Mouse (Mus musculus) hindbrain, embryonic 15.5 days (tissue): ENCODE measurements around the gene Zfp260. TPM values are rescaled to one million over a fixed set of nuclear protein-coding genes. Genes with fewer than 3 reads are reported as not detected.

Experiments
- ATAC-seq: fragments of 200-750 bp; cut with Nextera tagmentation; 2 replicates; pipeline ENCODE4 v1.8.0; 2017; ENCODE audit warnings: low read depth, moderate number of reproducible peaks, moderate TSS enrichment; ENCODE audit not compliant: low FRiP score
- H3K27ac ChIP-seq: fragments of 300-500 bp; sonication (generic); replicated peaks from 2 replicates; pipeline ENCODE4 v1.5.1; 2015; ENCODE audit warnings: mild to moderate bottlenecking, inconsistent platforms
- H3K27me3 ChIP-seq: fragments of 300-500 bp; sonication (generic); 2 replicates; pipeline ENCODE4 v1.6.1; 2015; ENCODE audit warnings: control low read depth, inconsistent platforms
- H3K36me3 ChIP-seq: fragments of 300-500 bp; sonication (generic); 2 replicates; pipeline ENCODE4 v1.6.1; 2015; ENCODE audit warnings: control low read depth, inconsistent platforms
- H3K4me1 ChIP-seq: fragments of 300-500 bp; sonication (generic); replicated peaks from 2 replicates; pipeline ENCODE4 v1.6.1; 2015; ENCODE audit warnings: control low read depth, inconsistent platforms
- H3K4me2 ChIP-seq: fragments of 300-500 bp; sonication (generic); 2 replicates; pipeline ENCODE4 v1.6.1; 2015; ENCODE audit warnings: moderate library complexity, mild to moderate bottlenecking, inconsistent platforms
- H3K4me3 ChIP-seq: fragments of 300-500 bp; sonication (generic); 2 replicates; pipeline ENCODE4 v1.5.1; 2015; ENCODE audit warnings: mild to moderate bottlenecking, inconsistent platforms
- H3K9ac ChIP-seq: fragments of 300-500 bp; sonication (generic); 2 replicates; pipeline ENCODE4 v1.6.1; 2015; ENCODE audit warnings: inconsistent platforms
- H3K9me3 ChIP-seq: fragments of 300-500 bp; sonication (generic); 2 replicates; pipeline ENCODE4 v1.6.1; 2016; ENCODE audit warnings: control low read depth, inconsistent platforms
- WGBS: fragments of 180-500 bp; shearing (Covaris S2); methylation state at CpG from one replicate; pipeline ENCODE4 v1.1.7; 2015; 5-methylcytosine and 5-hydroxymethylcytosine counted together
- polyA plus RNA-seq: library from polyadenylated mRNA; unstranded; fragments of >200 nt; fragmentation: Nextera tagmentation; extraction: Ambion mirVana; gene quantifications from 2 replicates; pipeline ENCODE4 v1.2.1, GENCODE M21; 2015

The Zfp260 gene
- 73.8 and 85.0 TPM in 2 replicates for polyA plus RNA-seq

DNA sequence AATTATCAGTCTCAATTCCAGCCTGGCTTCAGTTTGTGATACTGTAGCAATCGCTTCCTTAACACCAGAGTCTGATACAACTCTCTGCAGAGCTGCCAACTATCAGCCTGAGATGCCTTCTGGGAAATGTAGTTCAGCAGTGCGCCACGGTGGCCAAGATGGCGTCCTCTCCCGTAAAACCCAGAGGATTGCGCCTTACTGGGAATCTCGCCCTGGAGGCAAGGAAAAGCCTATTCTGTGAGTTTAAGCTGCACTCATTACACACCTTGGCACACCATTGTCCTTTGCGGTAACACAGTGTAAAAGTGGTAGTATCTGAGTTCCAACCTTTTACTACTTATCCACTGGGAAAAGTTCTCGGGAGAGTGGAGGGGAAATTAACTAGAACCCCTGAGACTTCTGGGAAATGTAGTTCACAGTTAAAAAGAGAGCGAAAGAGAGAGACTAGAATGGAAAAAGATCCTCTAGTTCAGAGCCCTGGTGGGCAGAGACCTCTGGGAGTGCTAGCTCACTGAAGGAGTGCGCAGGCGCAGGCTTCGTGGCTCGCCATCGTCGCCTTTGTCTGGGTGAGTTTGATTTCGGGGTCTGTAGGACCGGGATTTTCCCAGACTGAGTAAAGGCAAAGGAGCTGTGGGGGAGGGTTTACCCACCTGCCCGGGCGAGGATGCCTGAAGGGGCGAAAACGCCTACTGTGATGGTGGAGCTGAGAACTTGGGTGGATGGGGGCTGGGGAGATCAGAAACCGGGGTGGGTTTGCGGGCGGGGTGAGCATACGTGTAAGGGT lies at the start of gene Zfp260:
Gene Zfp260, plus strand, starts transcription at position 132 of the 784 bp plus-strand sequence.
- Histone ChIP-seq H3K36me3 (peaks cover 15% of the 10 kb centered on the region; the same call in 1 of the 2 replicates), H3K9ac (peak within 1 kb of the TSS; percentile 94), H3K4me2 (peak within 1 kb of the TSS; percentile 54), H3K27ac (peak within 1 kb of the TSS; percentile 98), H3K4me3 (peak within 1 kb of the TSS; percentile 81), H3K9me3 (no peaks in the 10 kb centered on the region), H3K27me3 (no peaks in the 10 kb centered on the region), H3K4me1 (peaks cover 36% of the 10 kb centered on the region)
- WGBS: under 1% methylated on average over 26 of the region's 26 CpGs
- peak; percentile 82 for ATAC-seq

DNA sequence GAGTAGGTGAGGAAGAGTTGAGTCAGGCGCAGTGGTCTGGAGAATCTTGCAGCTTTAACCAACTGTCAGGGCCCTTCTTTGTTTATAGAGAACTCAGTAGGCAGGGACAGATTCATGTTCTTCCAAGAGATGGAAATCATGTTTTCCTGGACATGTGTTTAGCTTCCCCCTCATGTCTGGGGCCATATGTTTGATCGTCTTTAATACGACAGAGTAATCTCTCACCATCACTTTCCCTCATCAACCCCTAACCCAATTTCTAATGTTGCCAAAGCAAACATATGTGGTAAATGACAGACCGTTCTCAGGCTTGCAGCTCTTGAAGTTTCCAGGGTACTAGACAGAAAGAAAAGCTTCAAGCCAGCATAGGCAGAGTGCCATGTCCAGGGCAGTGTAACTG lies 46.5 kb upstream of the Zfp260 start:
- Histone ChIP-seq H3K36me3 (0 out of 2 replicates have a peak, but pooled peaks cover 6% of the 10 kb centered on the region), H3K9ac (no peak overlapping the region), H3K4me1 (peaks cover 16% of the 10 kb centered on the region), H3K4me3 (no peak overlapping the region), H3K27ac (no peak overlapping the region), H3K4me2 (no peak overlapping the region), H3K9me3 (no peaks in the 10 kb centered on the region), H3K27me3 (no peaks in the 10 kb centered on the region)
- ATAC-seq: no peak
- 89% methylated on average over 4 of the region's 4 CpGs for WGBS

DNA sequence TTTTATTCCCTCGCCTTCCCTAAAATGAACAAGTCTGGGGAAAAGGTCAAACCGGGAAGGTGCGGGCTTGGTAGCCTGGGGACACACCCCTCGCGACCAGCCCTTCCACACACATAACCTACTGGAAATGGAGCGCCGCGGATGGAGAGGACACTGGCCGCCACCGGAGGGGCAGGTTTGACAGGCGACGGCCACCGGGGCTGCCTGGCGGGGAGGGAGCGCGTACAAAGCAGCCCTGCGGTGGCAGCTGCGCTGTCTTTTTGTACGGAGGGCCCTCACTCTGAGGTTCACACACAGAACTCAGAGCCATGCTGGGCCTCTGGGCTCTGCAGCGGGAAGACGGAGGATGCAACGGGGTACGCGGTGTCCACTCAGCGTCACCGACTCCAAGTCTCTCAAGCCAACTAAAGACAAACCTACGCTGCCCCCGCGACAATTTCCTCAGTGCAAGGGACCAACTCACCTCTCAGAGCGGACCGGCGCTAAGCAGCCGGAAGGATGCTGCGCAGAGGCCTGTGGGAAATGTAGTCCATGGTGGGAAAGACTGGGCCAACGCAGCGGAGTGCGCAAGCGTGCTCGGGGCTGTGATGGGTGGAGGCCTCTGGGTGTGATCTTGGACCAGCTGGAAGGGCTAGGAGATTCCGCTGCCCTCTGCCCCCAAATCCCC lies 43.6 kb upstream of the Zfp260 start, which contains the start of gene Zfp14:
Gene Zfp14, minus strand, starts transcription at position 499 of the 667 bp plus-strand sequence.
- H3K27ac ChIP-seq: peak within 1 kb of the TSS; percentile 95
- peaks cover 16% of the 10 kb centered on the region for H3K4me1 ChIP-seq
- WGBS: under 1% methylated on average over 40 of the region's 40 CpGs
- H3K9ac ChIP-seq: peak within 1 kb of the TSS; percentile 85
- no peaks in the 10 kb centered on the region for H3K9me3 ChIP-seq
- H3K4me3 ChIP-seq: peak within 1 kb of the TSS; percentile 70
- H3K27me3 ChIP-seq: no peaks in the 10 kb centered on the region
- H3K36me3 ChIP-seq: peaks cover 12% of the 10 kb centered on the region
- ATAC-seq: peak; percentile 99
- H3K4me2 ChIP-seq: peak within 1 kb of the TSS; percentile 73

DNA sequence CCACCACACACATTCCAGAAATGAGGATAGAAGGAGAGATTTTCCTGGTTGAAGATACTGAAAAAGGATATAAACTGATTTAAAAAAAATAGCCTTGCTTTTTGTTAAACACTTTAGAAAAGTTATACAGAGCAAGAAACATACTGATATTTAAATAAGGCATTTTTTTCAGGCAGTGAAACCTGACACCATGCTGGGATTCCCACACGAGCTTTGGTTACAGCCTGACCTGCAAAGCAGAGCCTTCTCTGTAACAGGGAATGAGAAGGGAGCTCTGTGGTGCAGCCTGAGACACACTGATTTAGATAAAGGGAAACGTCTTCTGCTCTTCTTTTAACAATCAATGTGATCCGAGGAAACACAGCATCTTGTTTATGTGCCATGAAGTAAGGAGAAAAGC lies 41.0 kb upstream of the Zfp260 start:
- no peaks in the 10 kb centered on the region for H3K27me3 ChIP-seq
- peaks cover 22% of the 10 kb centered on the region for H3K36me3 ChIP-seq
- no peak overlapping the region for H3K27ac ChIP-seq
- WGBS: 14% methylated on average over 3 of the region's 3 CpGs
- H3K4me1 ChIP-seq: peaks cover 16% of the 10 kb centered on the region
- H3K4me2 ChIP-seq: no peak overlapping the region
- no peaks in the 10 kb centered on the region for H3K9me3 ChIP-seq
- no peak overlapping the region for H3K4me3 ChIP-seq
- H3K9ac ChIP-seq: no peak overlapping the region
- no peak for ATAC-seq

DNA sequence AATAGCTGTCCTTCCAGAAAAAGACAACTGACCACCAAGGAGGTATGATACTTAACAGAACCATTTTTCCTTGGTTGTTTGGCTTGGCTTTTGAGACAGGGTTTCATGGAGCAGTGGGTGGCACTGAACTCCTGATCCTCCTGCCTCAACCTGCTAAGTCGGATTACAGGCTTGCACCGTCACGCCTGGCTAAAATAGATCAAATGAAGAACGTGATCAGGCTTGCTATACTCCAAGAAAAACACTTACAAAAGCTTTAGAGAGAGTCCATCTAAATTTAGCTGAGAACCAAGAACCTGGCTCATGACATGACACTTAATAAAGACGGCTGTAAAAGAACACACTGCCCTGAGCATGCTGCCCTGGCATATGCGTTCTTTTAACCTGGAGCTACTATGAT lies 34.2 kb upstream of the Zfp260 start:
- ATAC-seq: no peak
- WGBS: 90% methylated on average over 6 of the region's 6 CpGs
- H3K4me1 ChIP-seq: no peaks in the 10 kb centered on the region

DNA sequence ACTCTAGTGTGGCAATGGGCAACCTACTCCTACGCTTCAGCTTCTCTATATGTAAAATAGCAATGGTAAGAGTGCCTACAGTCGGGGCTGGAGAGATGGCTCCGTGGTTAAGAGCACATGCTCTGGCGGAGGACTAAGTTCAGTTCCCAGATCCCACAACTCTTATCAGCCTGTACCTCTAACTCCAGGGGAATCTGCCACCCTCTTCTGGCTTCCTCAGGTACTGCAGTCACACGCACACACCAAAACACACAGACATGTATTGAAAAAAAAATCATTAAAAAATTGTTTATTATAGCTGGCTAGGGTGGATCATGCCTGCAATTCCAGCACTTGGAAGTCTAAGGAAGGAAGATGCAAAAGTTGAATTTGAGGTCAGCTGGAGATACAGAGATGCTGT lies 32.1 kb upstream of the Zfp260 start:
- Histone ChIP-seq H3K36me3 (peaks cover 55% of the 10 kb centered on the region), H3K4me1 (no peaks in the 10 kb centered on the region), H3K9me3 (no peaks in the 10 kb centered on the region), H3K9ac (no peak overlapping the region), H3K4me3 (no peak overlapping the region), H3K4me2 (no peak overlapping the region), H3K27me3 (no peaks in the 10 kb centered on the region), H3K27ac (no peak overlapping the region)
- ATAC-seq: no peak
- 94% methylated on average over 5 of the region's 5 CpGs for WGBS

More for the DNA sequence above, 34.2 kb upstream of the Zfp260 start:
- H3K9ac ChIP-seq: no peak overlapping the region
- H3K27ac ChIP-seq: no peak overlapping the region
- H3K27me3 ChIP-seq: no peaks in the 10 kb centered on the region
- H3K9me3 ChIP-seq: no peaks in the 10 kb centered on the region
- no peak overlapping the region for H3K4me3 ChIP-seq
- H3K36me3 ChIP-seq: peaks cover 61% of the 10 kb centered on the region
- no peak overlapping the region for H3K4me2 ChIP-seq

DNA sequence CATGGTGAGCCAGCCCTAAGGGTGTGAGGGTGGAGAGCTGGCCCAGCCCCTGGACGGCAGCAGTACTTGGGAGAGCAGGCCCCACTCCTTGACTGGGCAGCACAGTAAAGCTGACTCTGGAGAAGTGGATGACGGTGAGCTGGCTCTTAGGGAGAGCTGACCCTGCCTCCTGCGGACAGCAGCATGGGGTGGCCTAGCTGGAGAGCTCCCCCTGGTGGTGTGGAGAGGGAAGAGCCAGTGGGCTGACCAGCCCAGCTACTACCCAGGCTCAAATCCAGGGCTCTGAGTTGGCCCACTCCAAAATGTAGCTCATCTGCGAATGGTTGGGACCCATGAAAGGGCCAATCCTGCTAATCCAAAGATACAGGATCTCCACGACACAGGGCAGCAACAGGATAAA lies 30.0 kb upstream of the Zfp260 start:
- Histone ChIP-seq H3K27me3 (no peaks in the 10 kb centered on the region), H3K4me2 (no peak overlapping the region), H3K27ac (no peak overlapping the region), H3K9me3 (no peaks in the 10 kb centered on the region), H3K9ac (no peak overlapping the region), H3K4me1 (no peaks in the 10 kb centered on the region), H3K36me3 (peaks cover 51% of the 10 kb centered on the region), H3K4me3 (no peak overlapping the region)
- 85% methylated on average over 5 of the region's 5 CpGs for WGBS
- ATAC-seq: no peak

DNA sequence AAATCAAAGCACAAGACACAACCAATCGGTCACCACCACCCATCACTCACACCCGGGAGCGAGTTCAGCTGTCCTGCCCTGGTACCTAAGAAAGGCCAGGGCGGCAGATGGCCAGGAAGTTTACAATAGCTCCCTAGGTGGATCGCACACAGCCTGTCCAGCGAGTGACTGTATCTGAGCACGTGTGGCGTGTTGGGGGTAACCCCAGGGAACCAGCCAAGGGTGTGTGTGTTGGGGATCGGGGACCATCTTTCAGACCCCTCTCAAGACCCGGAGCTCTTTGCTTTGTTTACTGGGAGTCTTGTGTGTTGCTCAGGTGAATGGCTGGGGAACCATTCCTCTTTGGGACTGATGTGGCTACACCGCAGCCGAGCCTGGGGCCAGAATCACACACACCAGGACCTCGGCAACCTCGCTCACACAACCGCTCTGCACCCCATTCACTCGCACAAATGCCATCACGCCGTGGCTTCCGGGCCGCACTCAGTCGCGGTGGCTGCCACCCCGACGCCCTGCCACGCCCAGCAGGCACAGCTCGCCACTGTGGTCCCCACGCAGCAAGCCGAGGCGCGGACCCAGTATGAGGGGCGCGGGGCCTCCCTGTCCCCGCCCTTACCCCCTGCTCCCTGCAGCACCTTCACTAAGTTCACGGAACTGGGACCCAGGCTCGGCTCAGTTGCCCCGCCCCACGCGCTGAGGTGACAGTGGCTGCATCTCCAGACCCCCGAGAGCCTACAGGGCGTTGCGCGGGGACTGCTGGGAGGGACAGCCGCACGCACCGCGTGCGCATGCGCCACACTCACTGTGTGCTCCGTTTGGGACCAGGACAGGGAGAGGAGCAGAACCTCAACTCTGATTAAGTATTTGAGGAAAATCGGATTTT lies 22.2 kb upstream of the Zfp260 start, which contains the start of gene Zfp82:
Gene Zfp82, minus strand, starts transcription at position 755 of the 883 bp plus-strand sequence.
- peak; percentile 94 for ATAC-seq
- H3K4me1 ChIP-seq: peaks cover 19% of the 10 kb centered on the region
- no peaks in the 10 kb centered on the region for H3K27me3 ChIP-seq
- H3K9ac ChIP-seq: peak within 1 kb of the TSS; percentile 84
- WGBS: under 1% methylated on average over 50 of the region's 50 CpGs
- H3K36me3 ChIP-seq: peaks cover 14% of the 10 kb centered on the region
- peak within 1 kb of the TSS; percentile 98 for H3K4me2 ChIP-seq
- peak within 1 kb of the TSS; percentile 91 for H3K27ac ChIP-seq
- peak within 1 kb of the TSS; percentile 92 for H3K4me3 ChIP-seq
- no peaks in the 10 kb centered on the region for H3K9me3 ChIP-seq

DNA sequence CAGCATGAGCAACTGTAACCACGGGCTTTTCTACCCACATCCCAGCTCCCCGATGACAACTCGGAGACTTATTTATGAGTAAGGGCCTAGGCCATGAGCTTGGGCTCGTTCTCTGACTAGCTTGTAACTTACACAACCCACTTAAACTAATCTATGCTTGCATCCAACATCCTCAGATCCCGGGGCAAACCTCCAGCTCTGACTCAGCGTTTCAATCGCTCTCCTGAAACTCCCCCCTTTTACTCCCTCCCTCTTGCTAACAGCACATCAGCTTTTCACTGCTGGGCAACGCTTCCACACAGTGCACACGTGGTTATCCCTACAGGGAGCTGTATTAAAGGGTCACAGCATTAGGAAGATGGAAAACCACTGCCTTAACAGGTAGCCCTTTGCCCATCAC lies 8.1 kb upstream of the Zfp260 start:
- H3K27ac ChIP-seq: no peak overlapping the region
- 95% methylated on average over 9 of the region's 9 CpGs for WGBS
- no peak overlapping the region for H3K4me3 ChIP-seq
- H3K9me3 ChIP-seq: no peaks in the 10 kb centered on the region
- no peak for ATAC-seq
- peaks cover 31% of the 10 kb centered on the region for H3K4me1 ChIP-seq
- H3K9ac ChIP-seq: no peak overlapping the region
- H3K36me3 ChIP-seq: peaks cover 34% of the 10 kb centered on the region
- no peaks in the 10 kb centered on the region for H3K27me3 ChIP-seq
- no peak overlapping the region for H3K4me2 ChIP-seq

DNA sequence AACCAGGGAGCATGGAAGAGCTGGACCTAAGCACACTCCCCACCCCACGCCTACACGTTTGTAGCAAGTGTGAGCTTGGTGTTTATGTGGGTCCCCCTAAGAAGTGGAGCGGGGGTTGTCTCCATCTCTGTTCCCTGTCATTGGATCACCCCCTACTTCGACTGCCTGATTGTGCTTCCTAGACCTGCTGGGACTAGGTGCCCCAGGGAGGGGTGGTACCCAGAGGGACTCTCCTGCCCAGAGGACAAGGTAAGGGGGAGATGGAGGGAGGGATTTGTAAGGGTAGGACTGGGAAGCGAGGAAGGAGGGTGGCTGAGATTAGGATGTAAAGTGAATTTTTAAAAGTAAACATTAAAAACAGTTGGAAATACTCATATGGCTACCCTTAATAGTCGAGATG lies 5.2 kb upstream of the Zfp260 start:
- H3K27me3 ChIP-seq: no peaks in the 10 kb centered on the region
- no peaks in the 10 kb centered on the region for H3K9me3 ChIP-seq
- 15% methylated on average over 6 of the region's 6 CpGs for WGBS
- H3K4me2 ChIP-seq: peak overlapping the region; percentile 88
- ATAC-seq: no peak
- H3K36me3 ChIP-seq: peaks cover 22% of the 10 kb centered on the region
- no peak overlapping the region; the same call in 1 of the 2 replicates for H3K27ac ChIP-seq
- peak overlapping the region; percentile 64 for H3K9ac ChIP-seq
- H3K4me3 ChIP-seq: peak overlapping the region; percentile 58
- peaks cover 37% of the 10 kb centered on the region for H3K4me1 ChIP-seq

DNA sequence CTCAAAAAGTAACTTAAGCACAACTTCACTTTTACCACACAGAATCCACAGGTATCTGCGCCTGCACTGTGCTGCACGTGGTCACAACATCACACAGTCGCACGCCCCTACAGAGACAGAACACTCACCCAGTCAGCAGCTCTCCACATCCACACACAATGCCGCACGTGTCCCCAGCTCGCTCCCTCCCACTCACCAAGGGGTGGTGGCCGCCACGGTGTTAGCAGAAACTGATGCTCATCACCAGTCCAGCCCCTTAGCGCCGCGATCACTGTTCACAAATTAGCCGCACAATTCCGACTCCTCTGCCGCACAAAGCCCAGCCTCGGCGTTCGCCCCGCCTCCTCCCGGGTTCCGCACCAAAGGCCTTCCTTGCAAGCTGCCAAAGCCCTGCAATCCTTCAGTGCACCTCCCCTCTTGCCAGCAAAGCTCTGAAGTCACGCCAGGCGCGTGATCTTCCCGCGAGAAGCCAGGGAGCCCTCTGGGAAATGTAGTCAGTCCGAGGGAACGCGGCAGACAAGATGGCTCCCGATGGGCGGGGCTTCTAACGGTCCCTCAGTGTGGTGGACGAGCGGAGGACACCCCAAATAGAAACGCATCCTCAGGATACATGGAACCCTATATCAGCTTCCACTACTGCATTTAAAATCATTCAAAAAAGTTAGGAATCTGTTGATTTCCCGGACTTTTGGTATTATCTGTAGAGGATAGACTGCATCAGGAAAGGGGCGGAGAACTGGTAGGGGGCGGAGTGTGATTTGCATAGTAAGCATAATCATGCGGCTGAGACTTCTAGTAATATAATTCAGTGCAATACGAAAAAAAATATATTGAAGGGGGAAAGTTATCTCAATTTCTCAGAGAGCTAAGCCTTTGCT lies 4.2 kb upstream of the Zfp260 start, which contains the start of the genes Gm26920 and Zfp566:
Gene Gm26920, minus strand, starts transcription at position 319 of the 878 bp plus-strand sequence.
Gene Zfp566, minus strand, starts transcription at position 436 of the 878 bp plus-strand sequence.
- Histone ChIP-seq H3K27me3 (no peaks in the 10 kb centered on the region), H3K4me2 (peak within 1 kb of the TSS; percentile 88), H3K9ac (peak within 1 kb of the TSS; percentile 64), H3K4me3 (peak within 1 kb of the TSS; percentile 58), H3K36me3 (peaks cover 14% of the 10 kb centered on the region), H3K9me3 (no peaks in the 10 kb centered on the region), H3K4me1 (peaks cover 38% of the 10 kb centered on the region), H3K27ac (peak within 1 kb of the TSS; percentile 91)
- WGBS: under 1% methylated on average over 40 of the region's 40 CpGs
- ATAC-seq: peak; percentile 94
